Mouse (Mus musculus) liver, embryonic 13.5 days (tissue): ENCODE results near the gene Wwox. TPM values are rescaled to one million over a fixed set of nuclear protein-coding genes. Genes with fewer than 3 reads are reported as not detected.

Experiments used
- ATAC-seq: fragments of 200-750 bp; cut with Nextera tagmentation; 2 replicates; pipeline ENCODE4 v1.8.0; 2017; ENCODE audit warnings: low read depth, mild to moderate bottlenecking, moderate number of reproducible peaks, moderate library complexity
- DNase-seq: peaks from one replicate; pipeline ENCODE4 v3.0.0; 2022
- H3K27ac ChIP-seq: fragments of 300-500 bp; sonication (generic); 2 replicates; pipeline ENCODE4 v1.5.1; 2015; ENCODE audit warnings: moderate library complexity, mild to moderate bottlenecking, inconsistent platforms
- H3K27me3 ChIP-seq: fragments of 300-500 bp; sonication (generic); 2 replicates; pipeline ENCODE4 v1.6.1; 2015; ENCODE audit warnings: mild to moderate bottlenecking, inconsistent platforms
- H3K36me3 ChIP-seq: fragments of 300-500 bp; sonication (generic); 2 replicates; pipeline ENCODE4 v1.6.1; 2015; ENCODE audit warnings: mild to moderate bottlenecking, inconsistent platforms
- H3K4me1 ChIP-seq: fragments of 300-500 bp; sonication (generic); replicated peaks from 2 replicates; pipeline ENCODE4 v1.6.1; 2015; ENCODE audit warnings: inconsistent platforms
- H3K4me2 ChIP-seq: fragments of 300-500 bp; sonication (generic); 2 replicates; pipeline ENCODE4 v1.6.1; 2015; ENCODE audit warnings: inconsistent platforms, mild to moderate bottlenecking, moderate library complexity
- H3K4me3 ChIP-seq: fragments of 300-500 bp; sonication (generic); replicated peaks from 2 replicates; pipeline ENCODE4 v1.5.1; 2015; ENCODE audit warnings: mild to moderate bottlenecking, inconsistent platforms
- H3K9ac ChIP-seq: fragments of 300-500 bp; sonication (generic); 2 replicates; pipeline ENCODE4 v1.6.1; 2015; ENCODE audit warnings: mild to moderate bottlenecking, inconsistent platforms
- H3K9me3 ChIP-seq: fragments of 300-500 bp; sonication (generic); replicated peaks from 2 replicates; pipeline ENCODE4 v1.6.1; 2016; ENCODE audit warnings: inconsistent platforms
- WGBS: fragments of 180-500 bp; shearing (Covaris S2); methylation state at CpG from one replicate; pipeline ENCODE4 v1.1.7; 2015; ENCODE audit not compliant: insufficient replicate concordance; 5-methylcytosine and 5-hydroxymethylcytosine counted together
- polyA plus RNA-seq: library from polyadenylated mRNA; unstranded; fragments of >200 nt; fragmentation: Nextera tagmentation; extraction: Ambion mirVana; gene quantifications from 2 replicates; pipeline ENCODE4 v1.2.1, GENCODE M21; 2015

Wwox gene
- polyA plus RNA-seq, 1 experiment from 2014 or later = 4.0 TPM

DNA sequence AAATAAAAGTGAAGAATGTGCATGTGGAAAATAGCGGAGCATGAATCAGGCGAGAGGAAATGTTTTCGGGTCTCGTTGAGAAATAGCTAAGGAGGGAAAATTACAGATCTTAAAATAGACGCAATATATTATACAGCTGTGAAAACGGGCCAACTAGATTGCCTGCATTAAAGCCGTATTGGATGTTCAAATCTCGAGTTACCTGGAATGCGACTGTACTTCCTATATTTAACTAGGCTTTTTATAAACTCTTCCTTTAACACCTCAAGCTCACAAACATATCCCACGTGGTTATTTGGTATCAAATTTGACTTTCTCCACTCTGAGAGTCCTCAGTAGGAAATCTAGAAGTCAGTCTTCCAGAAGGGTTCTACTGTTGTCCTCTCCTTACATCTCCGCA, 520.0 kb downstream of the Wwox start:
- Histone ChIP-seq H3K4me2 (no peak overlapping the region), H3K27ac (no peak overlapping the region), H3K9ac (no peak overlapping the region), H3K4me3 (no peak overlapping the region), H3K9me3 (no peaks in the 10 kb centered on the region), H3K4me1 (no peaks in the 10 kb centered on the region), H3K27me3 (no peaks in the 10 kb centered on the region), H3K36me3 (no peaks in the 10 kb centered on the region)
- DNase-seq (no peak), ATAC-seq (no peak)
- 79% methylated on average over 11 of the region's 11 CpGs for WGBS

DNA sequence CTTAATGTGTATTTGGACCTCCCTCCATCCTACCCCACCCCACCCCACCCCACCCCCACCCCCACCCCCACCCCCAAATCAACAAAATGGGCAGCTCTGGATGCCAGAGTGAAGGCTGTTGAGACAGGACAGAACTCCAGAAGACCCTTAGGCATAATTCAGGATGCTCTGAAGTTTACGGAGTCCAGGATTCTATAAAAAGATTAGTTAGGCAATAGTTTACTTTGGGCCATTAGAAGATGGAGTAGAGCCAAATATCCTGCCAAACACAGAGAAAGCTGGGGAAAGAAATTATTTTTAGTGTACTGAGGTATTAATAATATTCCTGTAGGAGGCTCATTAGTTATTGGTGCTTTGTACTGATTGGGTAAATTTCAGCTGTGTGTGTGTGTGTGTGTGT, 523.0 kb downstream of the Wwox start:
- DNase-seq (no peak), ATAC-seq (no peak)
- no peak overlapping the region for H3K4me2 ChIP-seq
- no peaks in the 10 kb centered on the region for H3K36me3 ChIP-seq
- H3K27ac ChIP-seq = no peak overlapping the region
- H3K4me3 ChIP-seq = no peak overlapping the region
- no peaks in the 10 kb centered on the region for H3K9me3 ChIP-seq
- H3K9ac ChIP-seq = no peak overlapping the region
- H3K27me3 ChIP-seq = no peaks in the 10 kb centered on the region
- H3K4me1 ChIP-seq = no peaks in the 10 kb centered on the region
- 67% methylated on average over 1 of the region's 1 CpGs for WGBS

GRCm38 (mm10) chr8:114963282-114963681, 523.8 kb downstream of the Wwox start:
- Histone ChIP-seq H3K4me3 (no peak overlapping the region), H3K36me3 (no peaks in the 10 kb centered on the region), H3K4me2 (no peak overlapping the region), H3K4me1 (no peaks in the 10 kb centered on the region), H3K9ac (no peak overlapping the region), H3K27ac (no peak overlapping the region), H3K27me3 (no peaks in the 10 kb centered on the region), H3K9me3 (peaks cover 1% of the 10 kb centered on the region; the same call in 1 of the 2 replicates)
- DNase-seq = no peak
- ATAC-seq = no peak
- WGBS = 68% methylated on average over 4 of the region's 4 CpGs

GRCm38 (mm10) chr8:114964206-114964605, 524.8 kb downstream of the Wwox start:
- Histone ChIP-seq H3K9ac (no peak overlapping the region), H3K27me3 (no peaks in the 10 kb centered on the region), H3K27ac (no peak overlapping the region), H3K9me3 (peaks cover 8% of the 10 kb centered on the region; the same call in 1 of the 2 replicates), H3K4me1 (no peaks in the 10 kb centered on the region), H3K4me2 (no peak overlapping the region), H3K4me3 (no peak overlapping the region), H3K36me3 (no peaks in the 10 kb centered on the region)
- ATAC-seq (no peak), DNase-seq (no peak)
- WGBS = 68% methylated on average over 6 of the region's 6 CpGs

DNA sequence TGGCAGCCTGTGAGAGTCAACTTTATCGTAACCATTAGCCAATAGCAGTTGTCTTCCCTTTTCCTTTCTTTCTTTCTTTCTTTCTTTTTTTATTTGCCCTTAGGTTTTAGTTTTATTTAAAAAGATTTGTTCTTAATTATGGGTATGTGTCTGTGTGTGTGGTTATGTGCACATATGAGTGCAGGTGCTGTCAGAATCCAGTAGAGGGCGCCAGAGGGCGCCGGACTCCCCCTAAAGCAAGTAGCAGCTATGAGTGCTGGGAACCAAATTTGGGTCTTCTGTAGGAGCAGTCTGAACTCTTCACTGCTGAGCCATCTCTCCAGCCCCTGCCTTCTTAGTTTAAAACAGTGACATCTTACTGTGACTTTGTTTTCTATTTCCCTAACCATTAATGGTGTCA, 529.4 kb downstream of the Wwox start:
- Histone ChIP-seq H3K4me1 (no peaks in the 10 kb centered on the region), H3K27me3 (no peaks in the 10 kb centered on the region), H3K4me3 (no peak overlapping the region), H3K9ac (no peak overlapping the region), H3K4me2 (no peak overlapping the region), H3K27ac (no peak overlapping the region), H3K9me3 (peaks cover 8% of the 10 kb centered on the region; the same call in 1 of the 2 replicates), H3K36me3 (no peaks in the 10 kb centered on the region)
- ATAC-seq (no peak), DNase-seq (no peak)
- WGBS = 62% methylated on average over 4 of the region's 4 CpGs

DNA sequence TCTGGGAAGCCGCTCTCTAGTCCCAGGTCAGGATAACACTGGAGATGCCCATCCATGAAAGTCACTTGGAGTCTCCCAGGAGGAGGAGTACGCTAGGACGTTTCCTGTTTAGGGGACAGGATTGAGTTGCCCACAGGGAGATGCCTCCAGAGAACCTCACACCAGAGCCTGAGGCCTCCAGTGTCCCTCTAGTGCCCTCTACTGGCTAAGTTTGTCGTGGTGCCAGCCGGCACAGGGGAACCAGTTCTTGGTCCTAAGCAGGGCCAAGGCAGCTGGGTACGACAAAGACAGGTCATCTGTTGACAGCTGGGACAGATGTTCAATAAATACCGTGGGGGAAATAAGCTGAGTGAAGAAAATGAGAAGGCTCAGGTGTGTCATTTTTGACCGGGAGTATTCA, 531.9 kb downstream of the Wwox start:
- 33% methylated on average over 8 of the region's 8 CpGs for WGBS
- Histone ChIP-seq H3K27ac (no peak overlapping the region), H3K9me3 (peaks cover 8% of the 10 kb centered on the region; the same call in 1 of the 2 replicates), H3K4me3 (no peak overlapping the region), H3K4me1 (no peaks in the 10 kb centered on the region), H3K9ac (no peak overlapping the region), H3K4me2 (no peak overlapping the region), H3K36me3 (no peaks in the 10 kb centered on the region), H3K27me3 (no peaks in the 10 kb centered on the region)
- no peak for ATAC-seq
- peak; percentile 19 for DNase-seq

DNA sequence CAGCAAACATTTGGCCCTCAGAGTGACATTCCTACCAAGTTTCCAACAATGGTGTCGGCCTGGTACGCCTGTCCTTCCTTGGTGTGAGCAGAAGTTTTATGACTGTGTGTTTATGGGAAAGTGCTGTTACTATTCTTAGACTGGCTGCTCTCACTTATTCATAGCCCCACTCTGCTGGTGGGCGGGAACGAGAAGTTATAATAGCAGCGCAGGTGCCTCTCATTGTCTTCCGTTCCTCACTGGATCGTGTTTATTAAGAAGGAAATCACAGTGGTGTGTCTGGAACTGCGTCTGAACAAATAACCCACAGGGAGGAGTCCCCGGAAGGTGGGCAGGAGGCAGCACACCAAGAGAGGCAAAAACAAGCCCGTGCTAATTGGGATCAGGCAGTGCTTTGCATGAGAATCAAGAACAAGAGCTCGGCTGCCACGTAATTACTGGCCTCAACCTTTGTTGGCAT, 533.6 kb downstream of the Wwox start:
- H3K27ac ChIP-seq = no peak overlapping the region
- no peaks in the 10 kb centered on the region for H3K4me1 ChIP-seq
- no peak for ATAC-seq
- H3K9ac ChIP-seq = no peak overlapping the region
- no peak for DNase-seq
- H3K36me3 ChIP-seq = no peaks in the 10 kb centered on the region
- no peaks in the 10 kb centered on the region for H3K27me3 ChIP-seq
- H3K9me3 ChIP-seq = peaks cover 8% of the 10 kb centered on the region; the same call in 1 of the 2 replicates
- no peak overlapping the region for H3K4me3 ChIP-seq
- 47% methylated on average over 12 of the region's 12 CpGs for WGBS
- H3K4me2 ChIP-seq = no peak overlapping the region

DNA sequence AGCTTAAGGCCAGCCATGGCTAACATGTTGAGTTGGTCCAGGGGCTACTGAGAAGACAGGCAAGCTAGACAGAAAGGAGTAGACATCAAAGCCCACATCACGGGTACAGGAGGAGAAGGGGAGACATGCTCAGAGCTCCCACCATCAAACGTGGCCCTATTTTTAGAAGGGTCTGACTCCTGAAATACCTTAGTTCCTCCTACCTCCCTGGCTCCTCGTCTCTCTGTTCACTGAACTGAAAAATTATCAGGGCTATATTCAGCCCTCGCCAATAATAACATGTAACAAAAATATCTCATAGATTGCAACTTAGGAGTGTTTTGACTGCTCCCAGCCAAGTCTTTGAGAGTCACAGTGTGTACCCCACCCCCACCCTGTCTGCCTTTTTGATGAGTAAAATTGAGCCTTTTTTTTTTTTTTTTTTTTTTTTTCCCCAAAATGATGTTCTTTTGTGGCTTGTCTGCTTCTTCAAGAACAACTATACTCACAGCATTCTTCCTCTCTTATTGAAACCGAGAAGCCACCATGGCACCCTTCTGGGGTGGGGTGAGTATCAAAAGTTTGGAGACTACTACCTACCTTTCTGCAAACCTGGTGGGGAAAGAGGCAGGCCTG, 535.0 kb downstream of the Wwox start:
- no peak for DNase-seq
- 44% methylated on average over 5 of the region's 5 CpGs for WGBS

DNA sequence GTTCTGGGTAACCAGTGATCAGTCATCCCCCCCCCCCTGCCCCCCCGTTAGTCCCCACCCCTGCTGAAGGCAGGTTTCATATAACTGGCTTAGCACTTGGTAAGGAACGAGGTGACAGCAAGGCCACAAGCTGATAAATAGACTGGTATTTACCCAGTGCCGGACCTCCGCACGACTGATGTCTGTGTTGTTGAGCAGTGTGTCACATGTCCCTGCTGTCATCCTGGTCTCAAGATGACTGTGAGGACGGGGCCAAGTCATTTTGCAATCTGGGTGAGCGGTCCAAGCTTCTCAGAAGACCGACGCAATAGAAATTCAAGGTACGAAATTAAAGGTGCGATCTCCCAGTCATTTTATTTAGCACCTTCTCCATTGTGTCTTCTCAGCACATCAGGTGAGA, 538.3 kb downstream of the Wwox start:
- no peak overlapping the region for H3K27ac ChIP-seq
- H3K4me1 ChIP-seq = 0 out of 2 replicates have a peak, but pooled peaks cover 3% of the 10 kb centered on the region
- no peaks in the 10 kb centered on the region for H3K36me3 ChIP-seq
- 70% methylated on average over 11 of the region's 11 CpGs for WGBS
- no peak for DNase-seq
- no peak overlapping the region for H3K4me2 ChIP-seq
- ATAC-seq = no peak
- H3K9me3 ChIP-seq = no peaks in the 10 kb centered on the region
- H3K4me3 ChIP-seq = no peak overlapping the region
- no peaks in the 10 kb centered on the region for H3K27me3 ChIP-seq
- H3K9ac ChIP-seq = no peak overlapping the region

More for the DNA sequence above, 535.0 kb downstream of the Wwox start:
- no peak for ATAC-seq
- Histone ChIP-seq H3K9ac (no peak overlapping the region), H3K4me3 (no peak overlapping the region), H3K4me1 (0 out of 2 replicates have a peak, but pooled peaks cover 3% of the 10 kb centered on the region), H3K9me3 (no peaks in the 10 kb centered on the region), H3K4me2 (no peak overlapping the region), H3K36me3 (no peaks in the 10 kb centered on the region), H3K27ac (no peak overlapping the region), H3K27me3 (no peaks in the 10 kb centered on the region)

DNA sequence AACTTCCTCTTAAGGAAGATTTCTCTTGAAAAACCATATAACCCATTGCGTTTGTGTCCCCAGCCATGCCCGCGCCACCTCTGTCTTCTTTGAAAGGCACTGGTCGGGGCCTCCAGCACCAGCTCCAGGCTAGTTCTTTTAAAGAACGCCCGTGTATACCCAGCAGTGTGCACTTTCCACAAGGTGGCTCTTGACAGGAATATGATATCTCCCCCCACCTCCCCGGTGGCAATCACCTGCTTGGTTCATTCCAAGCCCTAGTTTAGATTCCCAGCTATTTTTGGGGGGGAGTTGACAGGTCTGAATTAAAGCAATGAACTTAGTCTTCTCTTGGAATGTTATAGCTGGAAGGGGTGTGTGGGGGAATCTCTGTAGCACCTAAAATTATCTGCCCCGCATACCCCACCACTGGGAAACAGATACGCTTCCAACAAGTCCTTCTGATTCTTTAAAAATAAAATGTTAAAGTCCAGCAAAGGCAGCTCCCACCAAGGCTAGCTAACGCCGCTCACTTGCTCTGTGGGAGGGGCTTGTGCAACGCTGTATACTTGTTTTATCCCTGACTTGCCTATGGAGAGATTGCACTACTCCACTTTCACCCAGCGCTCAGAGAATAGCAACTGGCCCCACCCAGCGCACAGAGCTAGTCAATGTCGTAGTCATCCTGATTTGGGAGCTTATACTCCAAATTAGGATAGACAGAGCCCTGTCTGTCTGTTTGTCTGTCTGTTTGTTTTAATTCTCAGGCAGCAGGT, 538.9 kb downstream of the Wwox start:
- H3K4me1 ChIP-seq = 0 out of 2 replicates have a peak, but pooled peaks cover 3% of the 10 kb centered on the region
- H3K36me3 ChIP-seq = no peaks in the 10 kb centered on the region
- H3K4me3 ChIP-seq = no peak overlapping the region
- H3K9ac ChIP-seq = no peak overlapping the region
- WGBS = 72% methylated on average over 15 of the region's 15 CpGs
- no peak overlapping the region for H3K4me2 ChIP-seq
- H3K27ac ChIP-seq = no peak overlapping the region
- ATAC-seq (no peak), DNase-seq (no peak)
- H3K9me3 ChIP-seq = no peaks in the 10 kb centered on the region
- H3K27me3 ChIP-seq = no peaks in the 10 kb centered on the region

DNA sequence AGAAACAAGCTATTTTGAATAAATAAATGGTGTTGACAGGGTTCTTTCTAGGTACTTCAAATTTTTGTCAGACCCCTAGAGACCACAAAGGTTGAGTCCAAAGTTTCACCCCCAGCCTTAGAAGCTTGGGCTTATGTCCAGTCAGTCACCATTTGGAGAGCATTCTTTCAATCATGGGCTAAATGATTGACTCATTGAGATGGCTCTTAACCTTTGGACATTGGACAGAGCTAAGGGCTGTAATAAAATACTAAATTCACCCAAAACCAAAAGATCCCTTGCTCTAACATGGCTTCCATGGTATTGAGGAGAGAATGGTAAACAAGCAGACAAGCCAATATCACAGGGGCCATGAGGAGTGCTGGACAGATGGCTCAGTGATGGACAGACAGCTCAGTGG, 540.2 kb downstream of the Wwox start:
- Histone ChIP-seq H3K27ac (no peak overlapping the region), H3K4me2 (no peak overlapping the region), H3K27me3 (no peaks in the 10 kb centered on the region), H3K4me3 (no peak overlapping the region), H3K4me1 (0 out of 2 replicates have a peak, but pooled peaks cover 3% of the 10 kb centered on the region), H3K36me3 (no peaks in the 10 kb centered on the region), H3K9me3 (no peaks in the 10 kb centered on the region), H3K9ac (no peak overlapping the region)
- DNase-seq (no peak), ATAC-seq (no peak)

DNA sequence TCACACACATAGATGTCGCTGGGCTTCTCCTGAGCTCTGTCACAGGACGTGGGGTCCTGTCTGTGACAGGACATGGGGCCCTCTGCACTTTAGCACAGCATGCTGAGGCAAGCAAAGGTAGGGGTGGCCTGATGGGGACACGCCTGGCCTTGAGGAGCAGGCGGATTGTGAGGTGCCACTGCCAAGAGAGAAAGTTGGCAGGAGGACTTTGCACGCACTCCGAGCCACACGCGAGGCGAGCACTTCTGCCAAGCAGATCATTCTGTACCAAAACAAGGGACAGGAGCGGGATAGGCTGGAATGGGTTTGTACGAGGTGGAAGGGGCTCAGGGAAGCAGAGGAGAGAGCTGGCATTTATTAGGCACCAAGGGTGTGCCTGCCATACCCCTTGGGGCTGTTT, 543.3 kb downstream of the Wwox start:
- Histone ChIP-seq H3K9me3 (no peaks in the 10 kb centered on the region), H3K4me2 (no peak overlapping the region), H3K36me3 (no peaks in the 10 kb centered on the region), H3K4me1 (0 out of 2 replicates have a peak, but pooled peaks cover 3% of the 10 kb centered on the region), H3K27me3 (no peaks in the 10 kb centered on the region), H3K9ac (no peak overlapping the region), H3K27ac (no peak overlapping the region), H3K4me3 (no peak overlapping the region)
- ATAC-seq (no peak), DNase-seq (no peak)
- WGBS = 78% methylated on average over 11 of the region's 11 CpGs
